Mouse (Mus musculus) ES-CJ7 (cell line): Measurements from ENCODE around the gene Ltbp1.

ENCODE experiments used
- DNase-seq: peaks from one replicate; pipeline ENCODE4 v3.0.0; 2011; ENCODE audit warnings: low read depth, low spot score

Gene Ltbp1

GRCm38 (mm10) chr17:75004820-75005219 lies 548 bp upstream of the Ltbp1 start:
- DNase-seq = peak; percentile 79

GRCm38 (mm10) chr17:75005685-75006680 lies 615 bp downstream of the Ltbp1 start:
- DNase-seq = peak; percentile 47

DNA sequence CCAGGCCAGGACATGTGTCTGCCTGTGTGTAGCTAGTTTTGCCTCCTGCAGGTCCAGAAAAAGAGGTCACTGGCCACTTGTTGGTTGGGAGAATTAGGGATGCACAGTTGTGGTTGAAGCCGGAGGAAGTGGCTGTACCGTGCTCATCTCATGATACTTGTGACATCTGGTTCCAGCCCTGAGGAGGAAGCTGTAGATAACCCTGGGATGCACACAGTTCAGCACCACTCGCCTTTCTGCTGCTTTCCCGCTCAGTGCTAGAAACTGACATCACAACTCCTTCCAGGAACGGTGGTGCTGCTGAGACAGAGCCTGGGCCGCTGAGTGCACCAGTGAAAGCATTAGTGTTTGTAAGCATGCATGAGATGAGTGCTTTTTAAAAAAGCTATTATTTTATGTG lies 5.6 kb downstream of the Ltbp1 start:
- no peak for DNase-seq

DNA sequence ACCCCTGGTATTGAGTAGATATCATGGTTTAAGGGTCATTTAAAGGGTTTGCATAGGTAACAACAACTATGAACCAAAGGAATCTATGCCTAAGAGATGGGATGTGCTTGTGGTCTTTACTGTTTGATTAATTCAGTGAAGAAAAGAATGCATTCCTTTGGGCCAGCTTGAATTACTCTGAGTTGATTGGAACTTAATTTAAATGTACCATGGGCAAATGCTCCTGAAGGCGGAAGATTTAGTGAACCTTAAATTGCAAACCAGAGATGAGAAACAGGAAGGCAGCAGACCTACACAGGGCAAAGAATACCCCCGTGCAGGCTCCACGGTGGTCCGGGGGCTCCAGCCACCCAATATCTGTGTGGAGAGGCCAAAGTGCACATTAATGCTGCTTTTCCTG lies 7.8 kb downstream of the Ltbp1 start:
- no peak for DNase-seq

GRCm38 (mm10) chr17:75013868-75014267 lies 8.5 kb downstream of the Ltbp1 start:
- no peak for DNase-seq

DNA sequence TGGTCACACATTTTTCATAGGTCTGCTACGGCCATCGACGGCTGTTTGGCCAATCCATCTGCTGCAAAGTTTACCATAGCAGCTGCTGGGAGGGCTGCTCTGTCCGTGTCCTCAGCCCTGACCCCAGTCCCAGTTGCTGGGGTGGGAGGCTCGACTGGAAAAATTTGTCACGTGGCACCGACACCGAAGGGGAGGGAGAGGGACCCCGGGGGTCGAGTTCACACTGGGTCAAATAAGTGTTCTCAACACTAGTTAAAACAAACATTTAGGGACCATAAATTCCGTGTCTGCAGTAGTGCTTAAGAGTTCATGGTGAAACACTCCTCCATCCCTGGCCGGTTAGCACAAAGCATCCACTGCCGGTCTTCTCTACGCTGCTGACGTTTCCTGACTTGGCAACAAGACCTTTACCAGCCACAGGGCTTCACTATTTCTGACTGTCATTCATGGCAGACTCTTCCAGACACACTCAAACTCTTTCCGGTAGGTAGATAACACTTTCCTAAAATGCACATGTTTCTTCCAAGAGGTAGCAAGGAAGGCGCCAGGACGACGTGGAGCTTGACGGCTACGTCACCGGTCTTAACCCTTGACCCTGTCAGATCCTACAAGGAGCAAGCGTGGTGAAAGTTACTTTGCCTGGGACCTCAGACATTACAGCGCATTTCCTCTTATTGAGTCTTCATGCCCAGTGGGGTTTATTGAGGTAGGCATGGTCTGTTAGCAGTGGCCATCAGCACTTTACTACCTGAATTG lies 9.4 kb downstream of the Ltbp1 start:
- DNase-seq = no peak

DNA sequence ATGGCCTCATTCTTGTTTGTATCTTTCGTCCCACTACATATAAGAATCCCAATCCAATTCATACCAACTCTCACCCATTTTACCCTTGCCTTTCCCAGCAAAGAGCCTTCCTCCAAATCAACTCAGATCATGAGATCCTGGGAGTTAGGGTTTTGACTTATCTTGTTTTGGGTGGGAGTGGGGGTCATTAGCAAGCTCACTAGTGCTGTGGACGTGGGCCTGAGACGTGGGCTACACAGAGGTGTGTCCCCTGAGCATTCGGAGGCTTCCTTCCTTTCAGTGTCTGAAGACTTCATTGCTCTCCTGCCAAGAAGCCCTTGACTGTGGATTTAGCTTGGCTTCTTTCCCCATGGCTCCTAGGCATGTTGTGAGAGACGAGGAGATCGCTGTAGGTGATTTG lies 10.2 kb downstream of the Ltbp1 start:
- no peak for DNase-seq

- peak; percentile 82 for DNase-seq
Measured at GRCm38 (mm10) chr17:75017423-75017822, 12.1 kb downstream of the Ltbp1 start.

DNA sequence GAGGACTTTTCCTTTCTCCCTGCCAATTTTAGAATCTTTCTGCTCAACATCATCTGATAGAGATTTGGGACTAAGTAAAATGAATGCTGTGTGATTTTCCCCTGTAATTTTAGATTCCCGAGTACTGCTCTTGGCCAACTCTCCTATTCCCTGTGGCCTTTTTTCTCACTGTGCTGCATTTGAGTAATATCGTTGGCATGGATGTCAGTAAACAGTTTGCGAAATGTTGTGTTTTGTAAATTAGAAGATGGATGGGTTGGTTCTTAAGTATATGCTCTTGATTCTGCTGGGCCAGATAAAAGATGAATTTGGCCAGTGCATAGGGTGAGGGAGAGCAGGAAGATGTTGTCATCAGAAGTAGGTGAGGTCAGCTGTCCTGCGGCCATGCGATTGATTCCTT lies 12.8 kb downstream of the Ltbp1 start:
- DNase-seq = no peak

DNA sequence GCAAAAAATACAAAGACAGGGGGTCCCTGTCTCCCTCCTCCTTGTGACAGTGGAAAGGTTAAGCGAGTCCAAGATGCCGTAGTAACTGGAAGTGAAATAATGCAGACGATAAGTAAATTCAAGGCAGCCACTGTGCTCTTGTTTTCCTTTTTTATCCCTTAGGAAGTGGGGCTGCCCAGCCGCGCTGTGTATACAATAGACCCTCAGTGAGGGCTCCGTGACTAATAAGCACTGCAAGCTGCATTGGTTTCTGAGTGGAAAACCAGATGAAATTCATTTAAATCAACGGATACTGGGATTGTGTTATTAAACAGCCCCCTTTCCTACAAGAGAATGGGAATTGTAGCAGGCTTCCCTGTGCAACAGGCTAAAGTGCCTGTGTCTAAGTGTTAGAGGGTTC lies 14.7 kb downstream of the Ltbp1 start:
- no peak for DNase-seq

- DNase-seq = no peak
Measured at GRCm38 (mm10) chr17:75020619-75021018, 15.3 kb downstream of the Ltbp1 start.

- no peak for DNase-seq
Measured at GRCm38 (mm10) chr17:75027358-75028131, 22.2 kb downstream of the Ltbp1 start.

DNA sequence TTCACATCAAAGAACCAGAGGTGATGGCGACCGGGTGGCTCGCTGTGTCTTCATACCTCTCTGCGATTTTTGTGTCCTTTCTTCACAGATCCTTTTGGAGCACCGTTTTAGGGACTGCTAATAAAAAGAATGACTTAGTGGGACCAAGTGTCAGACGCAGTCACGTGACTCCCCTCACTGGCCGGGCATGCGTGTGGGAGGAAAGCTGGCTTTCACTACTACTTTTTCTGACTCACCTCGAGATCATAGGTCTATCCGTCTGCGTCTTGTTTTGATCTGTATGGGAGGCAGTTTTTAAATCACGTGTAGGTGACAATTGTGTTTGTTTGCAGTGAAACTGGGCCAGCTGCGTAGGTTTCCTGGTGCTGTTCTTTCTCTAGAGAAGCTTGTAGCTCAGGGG lies 28.0 kb downstream of the Ltbp1 start:
- no peak for DNase-seq

DNA sequence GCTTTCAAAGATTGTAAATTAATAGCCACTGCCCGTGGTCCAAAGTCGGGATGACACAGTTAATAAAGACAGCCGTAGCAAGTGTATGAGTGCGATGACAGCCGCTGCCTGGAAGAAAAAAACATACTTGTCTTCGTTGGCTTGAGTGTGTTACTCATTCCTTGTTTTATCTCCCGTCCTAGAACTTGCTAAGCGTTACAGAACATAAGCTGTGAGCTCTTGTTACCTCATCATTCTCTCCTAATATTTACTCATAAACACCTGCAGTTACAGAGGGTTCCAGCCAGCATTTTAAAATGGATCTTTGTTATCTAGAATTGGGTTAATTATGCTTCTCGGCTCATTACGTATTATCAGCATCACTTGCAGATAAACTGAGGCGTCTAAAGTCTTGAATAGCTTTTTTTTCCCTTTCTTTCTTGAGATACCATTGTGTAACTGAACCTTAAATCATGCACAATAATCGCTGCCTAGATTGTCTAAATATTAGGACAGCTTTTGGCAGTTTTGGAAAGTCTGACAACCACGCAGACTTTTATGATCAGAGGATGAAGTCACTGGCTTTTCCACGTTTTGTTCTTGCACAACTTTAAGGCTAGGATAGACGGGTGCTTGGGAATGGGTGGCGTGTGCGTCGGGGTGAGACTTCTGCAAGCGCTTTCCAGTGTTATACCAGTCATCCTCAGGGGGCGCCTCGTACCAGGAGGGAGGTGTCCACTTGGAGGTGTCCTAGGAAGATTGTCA lies 28.7 kb downstream of the Ltbp1 start:
- DNase-seq = no peak

DNA sequence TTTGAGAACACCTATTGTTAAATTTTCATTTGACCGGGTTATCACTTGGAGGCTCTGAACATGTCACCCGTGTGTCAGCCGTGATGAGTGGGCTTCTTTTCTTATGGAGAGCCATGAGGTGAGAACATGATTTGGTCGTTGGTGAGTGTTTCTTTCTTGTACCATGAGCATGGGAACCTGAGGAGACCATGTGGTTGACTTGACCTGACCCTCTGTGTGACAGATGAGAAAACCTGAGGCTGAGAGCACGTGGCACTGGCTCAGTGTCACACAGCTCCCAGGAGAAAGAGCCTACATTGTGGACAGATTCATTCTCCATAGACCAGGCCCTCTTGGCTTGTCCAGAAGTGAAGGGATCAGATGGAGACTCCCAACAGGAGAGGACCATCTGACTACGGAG lies 31.5 kb downstream of the Ltbp1 start:
- no peak for DNase-seq

- no peak for DNase-seq
Measured at GRCm38 (mm10) chr17:75039017-75039416, 33.6 kb downstream of the Ltbp1 start.

- DNase-seq = no peak
Measured at GRCm38 (mm10) chr17:75049366-75049969, 44.1 kb downstream of the Ltbp1 start.

- DNase-seq = no peak
Measured at GRCm38 (mm10) chr17:75051440-75051925, 46.1 kb downstream of the Ltbp1 start.

GRCm38 (mm10) chr17:75055235-75055634 lies 49.9 kb downstream of the Ltbp1 start:
- no peak for DNase-seq

DNA sequence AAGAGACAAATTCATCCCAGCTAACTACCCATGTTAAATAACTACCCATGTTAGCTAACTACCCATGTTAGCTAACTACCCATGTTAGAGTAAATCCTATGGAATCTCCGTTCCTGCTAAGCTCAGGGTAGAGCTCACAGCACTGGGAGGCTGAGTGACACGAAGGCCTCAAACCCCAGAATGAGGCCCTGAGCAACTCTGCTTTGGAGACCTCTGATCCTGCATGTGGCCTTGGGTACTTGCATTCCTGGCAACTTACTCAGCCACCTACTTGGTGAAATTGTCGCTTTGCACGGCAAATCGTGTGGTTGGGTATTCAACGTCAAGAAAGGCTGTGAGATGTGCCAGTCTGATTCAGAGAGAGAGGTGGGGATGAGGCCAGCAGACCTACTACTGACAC lies 50.6 kb downstream of the Ltbp1 start:
- DNase-seq = no peak

DNA sequence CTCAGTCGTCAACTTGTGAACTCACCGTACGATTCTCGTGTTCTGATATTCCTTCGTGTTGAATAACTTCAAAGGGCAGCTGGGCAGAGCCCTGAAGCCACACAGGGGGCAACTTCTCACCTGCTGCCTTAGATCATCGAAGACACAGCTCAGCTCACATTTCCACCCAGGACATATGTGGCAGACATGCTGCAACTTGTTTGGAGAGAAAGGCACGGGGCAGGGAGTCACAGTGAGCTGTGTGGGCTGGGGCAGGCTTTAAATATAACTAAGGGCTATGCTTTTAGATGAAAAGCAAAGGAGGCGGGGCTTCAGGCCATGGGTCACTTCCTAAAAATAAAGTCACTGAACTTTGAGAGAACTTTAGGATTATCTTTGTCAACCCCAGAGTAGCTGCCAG lies 51.3 kb downstream of the Ltbp1 start:
- DNase-seq = no peak
